Mouse (Mus musculus) megakaryocyte, embryonic 14.5 days (primary cell): ENCODE data around the gene Garem2. TPM values are rescaled to one million over a fixed set of nuclear protein-coding genes. Genes with fewer than 3 reads are reported as not detected.
"Not testable (repeated sequence)": the region's sequence is repeated elsewhere in the genome, so short reads cannot be mapped to it uniquely, and the experiment has no call there.

ENCODE experiments used
- H3K27me3 ChIP-seq: replicated peaks from 2 replicates; pipeline ENCODE3; 2012; ENCODE audit warnings: inconsistent platforms
- H3K36me3 ChIP-seq: replicated peaks from 2 replicates; pipeline ENCODE3; 2012; ENCODE audit warnings: low read length, inconsistent platforms, mixed read lengths
- H3K4me1 ChIP-seq: 2 replicates; pipeline ENCODE4 v1.6.1; 2012; ENCODE audit warnings: inconsistent platforms
- H3K4me3 ChIP-seq: replicated peaks from 2 replicates; pipeline ENCODE3; 2012; ENCODE audit warnings: moderate library complexity, mild to moderate bottlenecking, inconsistent platforms
- H3K9me3 ChIP-seq: 2 replicates; pipeline ENCODE4 v1.6.1; 2012; ENCODE audit warnings: inconsistent platforms
- FLI1 ChIP-seq: IDR thresholded peaks from 2 replicates; pipeline ENCODE4 v1.6.1; 2012; ENCODE audit warnings: low read length, inconsistent platforms, mixed read lengths
- GATA1 ChIP-seq: IDR thresholded peaks from 3 replicates; pipeline ENCODE4 v1.6.1; 2012; ENCODE audit warnings: mixed read lengths, low read length, inconsistent platforms, borderline replicate concordance
- polyA plus RNA-seq: library from polyadenylated mRNA; stranded (reverse); fragments of >175 nt; gene quantifications from 2 replicates; pipeline ENCODE4 v1.2.3, GENCODE M21; 2012; ENCODE audit warnings: low replicate concordance; ENCODE audit not compliant: insufficient read depth

Gene Garem2
- polyA plus RNA-seq = 0.44 and 0.56 TPM in 2 replicates

DNA sequence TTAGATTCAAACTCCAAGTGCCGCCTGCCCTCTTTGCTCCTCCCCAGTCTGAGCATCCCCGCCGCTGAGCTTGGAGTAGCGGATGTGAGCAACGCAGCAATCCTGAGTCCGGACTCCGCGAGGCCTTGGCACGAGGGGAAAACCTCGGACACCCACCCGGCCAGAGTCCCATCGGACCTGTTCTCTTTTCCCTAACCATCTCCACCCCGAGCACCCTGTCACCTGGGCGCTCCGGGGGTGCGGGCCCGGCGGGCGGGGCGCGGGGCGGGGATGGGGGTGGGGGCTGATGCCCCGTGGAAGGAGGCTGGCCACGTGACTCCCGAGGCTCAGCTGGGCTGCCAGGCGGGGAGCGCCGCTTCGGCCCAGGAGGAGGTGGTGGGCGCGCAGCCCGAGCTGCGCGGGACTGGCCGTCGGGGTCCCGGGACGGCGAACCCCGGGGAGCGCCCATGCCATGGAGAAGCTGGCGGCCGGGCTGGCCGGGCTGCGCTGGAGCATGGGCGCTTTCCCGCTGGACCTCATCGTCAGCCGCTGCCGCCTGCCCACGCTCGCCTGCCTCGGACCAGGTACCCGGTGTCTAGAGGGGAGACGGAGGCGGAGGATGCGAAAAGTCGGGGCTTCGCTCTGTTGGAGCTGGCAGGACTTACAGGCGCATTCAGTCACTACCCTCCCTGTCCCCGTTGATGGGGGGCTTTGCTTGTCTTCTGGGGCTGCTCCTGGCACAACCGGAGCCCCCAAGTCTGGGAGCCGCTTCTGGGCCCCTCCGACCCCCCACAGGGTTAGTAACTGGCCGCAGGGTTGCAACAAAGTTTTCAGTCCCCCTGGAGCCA, at the start of gene Garem2:
Gene Garem2, plus strand, starts transcription at position 321 of the 827 bp plus-strand sequence.
- Histone ChIP-seq H3K9me3 (peaks cover 44% of the 10 kb centered on the region), H3K4me1 (peaks cover 37% of the 10 kb centered on the region), H3K36me3 (no peaks in the 10 kb centered on the region), H3K27me3 (peaks cover 91% of the 10 kb centered on the region), H3K4me3 (peak within 1 kb of the TSS; percentile 84)
- TF ChIP-seq FLI1 = no peak
- TF ChIP-seq GATA1 = no peak

DNA sequence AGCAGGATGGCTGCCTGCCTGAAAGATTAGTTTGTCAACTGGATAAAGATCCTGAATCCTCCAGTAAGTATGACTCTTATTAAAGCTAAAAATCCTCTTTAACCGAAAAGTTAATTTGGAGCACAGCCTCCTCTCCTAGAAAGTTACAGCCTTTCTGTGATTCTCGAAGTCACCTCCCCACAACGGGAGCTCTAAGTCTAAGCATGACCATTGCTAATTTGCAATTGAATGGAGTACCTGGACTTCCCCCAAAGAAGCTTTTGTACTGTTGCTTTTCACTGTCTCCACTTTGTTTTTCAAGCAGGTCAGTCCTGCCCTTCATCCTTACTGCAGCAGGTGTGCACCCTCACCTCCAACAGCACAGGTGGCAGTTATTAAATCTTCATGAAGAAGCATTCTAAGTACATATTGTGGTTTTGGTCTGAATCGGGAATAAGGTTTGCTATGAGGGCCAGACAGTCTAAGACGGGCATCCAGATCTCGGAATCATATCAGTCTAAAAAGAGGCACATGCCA, 46.7 kb upstream of the Garem2 start:
- H3K27me3 ChIP-seq = no peaks in the 10 kb centered on the region
- H3K36me3 ChIP-seq = peaks cover 33% of the 10 kb centered on the region
- no peak overlapping the region for H3K4me3 ChIP-seq
- H3K4me1 ChIP-seq = no peaks in the 10 kb centered on the region
- no peaks in the 10 kb centered on the region for H3K9me3 ChIP-seq
- TF ChIP-seq FLI1 = no peak
- TF ChIP-seq GATA1 = no peak

DNA sequence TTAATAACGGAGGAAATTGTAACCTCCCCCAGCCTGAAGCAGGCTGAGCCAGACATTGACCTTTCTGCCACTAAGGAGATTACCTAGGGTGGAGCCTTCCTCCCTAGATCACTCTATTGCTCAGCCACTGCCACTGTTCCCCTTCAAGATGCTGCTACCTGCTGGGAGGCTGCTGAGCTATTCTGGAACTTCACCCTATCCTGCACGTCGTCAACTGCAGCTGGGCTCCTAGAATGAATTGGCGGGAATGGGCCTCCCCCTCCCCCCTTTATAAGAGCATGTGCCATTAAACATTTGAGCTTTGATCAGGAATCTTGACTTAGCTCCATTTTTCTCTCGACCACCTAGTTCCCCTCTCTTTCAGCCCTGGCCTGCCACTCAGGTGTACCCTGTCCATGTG, 45.4 kb upstream of the Garem2 start:
- not testable (repeated sequence) for H3K9me3 ChIP-seq, H3K27me3 ChIP-seq, H3K4me3 ChIP-seq, H3K4me1 ChIP-seq
- peaks cover 45% of the 10 kb centered on the region for H3K36me3 ChIP-seq

DNA sequence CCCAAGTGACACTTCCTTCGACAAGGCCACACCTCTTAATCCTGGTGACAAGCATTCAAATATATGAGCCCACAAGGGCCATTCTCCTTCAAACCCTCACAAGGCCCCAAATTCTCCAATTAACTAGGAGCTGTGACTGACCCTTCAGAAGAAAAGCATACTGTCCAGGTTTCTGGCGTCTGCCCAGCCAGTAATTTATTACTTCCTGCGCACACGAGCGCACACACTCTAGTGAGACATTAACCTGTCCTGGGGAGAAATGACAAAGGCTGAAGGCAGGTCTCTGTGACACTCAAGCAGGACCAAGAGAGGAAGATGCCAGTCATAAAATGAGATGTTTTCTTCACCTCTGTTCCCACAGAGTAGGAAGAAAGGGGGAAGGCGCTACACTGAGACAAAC, 37.2 kb upstream of the Garem2 start:
- Histone ChIP-seq H3K9me3 (no peaks in the 10 kb centered on the region), H3K4me1 (peaks cover 15% of the 10 kb centered on the region), H3K27me3 (no peaks in the 10 kb centered on the region), H3K36me3 (peaks cover 82% of the 10 kb centered on the region), H3K4me3 (no peak overlapping the region)
- no peak for TF ChIP-seq GATA1
- TF ChIP-seq FLI1 = no peak

DNA sequence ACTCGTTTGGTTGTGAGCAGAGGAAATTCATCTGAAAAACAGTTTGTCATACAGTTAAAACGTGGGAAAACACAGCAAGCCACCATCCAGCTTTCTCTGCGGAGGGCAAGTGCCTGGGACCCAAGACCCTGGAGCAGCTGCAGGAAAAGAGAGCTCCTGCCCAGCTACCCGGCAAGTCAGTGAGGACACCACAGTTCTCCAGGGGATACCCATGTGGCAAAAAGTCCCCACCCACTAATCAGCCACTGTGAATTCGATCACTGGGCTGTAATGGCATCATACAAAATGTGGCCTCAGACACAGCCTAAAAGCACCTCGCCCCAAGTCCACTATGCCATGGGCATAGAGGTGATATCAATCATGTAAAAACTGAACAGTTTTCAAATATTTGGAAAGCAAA, 33.3 kb upstream of the Garem2 start:
- H3K9me3 ChIP-seq = no peaks in the 10 kb centered on the region
- H3K4me1 ChIP-seq = peaks cover 25% of the 10 kb centered on the region
- H3K4me3 ChIP-seq = no peak overlapping the region
- peaks cover 46% of the 10 kb centered on the region for H3K36me3 ChIP-seq
- no peaks in the 10 kb centered on the region for H3K27me3 ChIP-seq
- TF ChIP-seq FLI1 (no peak), GATA1 (no peak)

DNA sequence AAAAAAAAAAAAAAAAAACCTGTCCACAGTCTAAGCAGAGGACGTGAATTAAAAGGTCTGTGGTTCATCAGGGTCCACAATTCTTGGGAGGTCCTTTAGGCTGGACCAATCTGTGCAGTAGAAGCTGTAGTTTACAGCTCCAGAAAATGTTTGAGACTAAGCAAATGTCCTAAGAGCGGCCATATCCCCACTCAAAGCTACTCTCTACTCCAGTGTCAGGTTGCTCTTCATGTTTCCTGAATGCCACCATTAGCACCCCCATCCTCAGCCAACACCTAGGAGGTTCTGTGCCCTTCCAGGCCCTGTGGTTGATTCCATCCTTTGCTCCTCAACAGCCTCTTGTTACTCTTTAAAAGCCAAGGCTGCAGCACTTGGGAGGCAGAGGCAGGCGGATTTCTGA, 32.6 kb upstream of the Garem2 start:
- Histone ChIP-seq H3K4me3 (peak overlapping the region; percentile 88), H3K9me3 (no peaks in the 10 kb centered on the region), H3K4me1 (peaks cover 25% of the 10 kb centered on the region), H3K36me3 (peaks cover 39% of the 10 kb centered on the region), H3K27me3 (no peaks in the 10 kb centered on the region)
- TF ChIP-seq GATA1 (no peak), FLI1 (no peak)

DNA sequence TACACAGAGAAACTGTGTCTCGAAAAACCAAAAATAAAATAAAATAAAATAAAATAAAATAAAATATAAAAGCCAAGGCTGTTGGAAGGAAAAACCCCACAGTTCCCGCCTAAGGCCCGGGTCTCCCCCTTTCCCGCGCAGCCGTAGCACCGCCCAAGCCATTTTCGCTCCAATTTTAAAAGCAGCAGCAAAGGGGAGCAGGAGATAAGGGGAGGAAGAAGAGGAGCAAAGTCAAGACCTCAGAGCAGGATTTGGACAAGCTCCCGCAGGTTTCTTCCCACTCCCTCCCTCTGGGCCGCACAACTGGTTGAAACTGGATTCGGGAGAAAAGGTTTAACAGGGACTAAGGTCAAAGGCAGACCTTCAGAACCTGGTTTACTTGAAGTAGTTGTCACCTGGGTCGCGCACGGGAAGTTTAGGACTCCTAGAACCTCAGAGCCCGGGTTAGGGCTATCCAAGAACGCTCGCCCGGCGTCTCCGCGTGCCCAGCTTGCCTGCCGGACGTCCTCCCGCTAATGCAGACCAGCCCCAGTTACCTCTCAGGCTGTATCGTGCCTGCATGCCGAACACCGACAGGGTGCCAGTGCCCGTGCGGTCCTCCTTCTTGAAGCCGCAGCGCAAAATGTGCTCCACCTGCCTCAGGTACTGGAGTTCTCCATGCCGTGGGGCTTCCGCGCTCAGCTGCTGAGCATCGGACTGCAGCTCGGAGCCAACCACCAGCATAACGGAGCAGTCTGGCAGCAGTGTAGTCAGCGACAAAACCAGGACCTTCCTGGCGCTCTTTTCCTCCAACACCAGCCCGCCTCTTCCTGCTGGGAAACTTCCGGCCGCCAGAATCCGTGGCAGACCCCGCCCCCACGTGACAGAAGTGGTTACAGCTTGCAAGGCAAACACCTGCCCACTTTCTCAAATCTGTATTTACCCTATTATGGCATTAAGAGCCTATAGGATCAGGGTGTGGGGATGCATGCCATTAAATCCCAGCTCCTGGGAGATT, 31.8 kb upstream of the Garem2 start, which contains the start of gene Tyms:
Gene Tyms, minus strand, starts transcription at position 793 of the 997 bp plus-strand sequence.
- TF ChIP-seq GATA1 (no peak), FLI1 (no peak)
- Histone ChIP-seq H3K36me3 (peaks cover 32% of the 10 kb centered on the region), H3K4me3 (peak within 1 kb of the TSS; percentile 97), H3K9me3 (no peaks in the 10 kb centered on the region), H3K27me3 (no peaks in the 10 kb centered on the region), H3K4me1 (peaks cover 25% of the 10 kb centered on the region)

DNA sequence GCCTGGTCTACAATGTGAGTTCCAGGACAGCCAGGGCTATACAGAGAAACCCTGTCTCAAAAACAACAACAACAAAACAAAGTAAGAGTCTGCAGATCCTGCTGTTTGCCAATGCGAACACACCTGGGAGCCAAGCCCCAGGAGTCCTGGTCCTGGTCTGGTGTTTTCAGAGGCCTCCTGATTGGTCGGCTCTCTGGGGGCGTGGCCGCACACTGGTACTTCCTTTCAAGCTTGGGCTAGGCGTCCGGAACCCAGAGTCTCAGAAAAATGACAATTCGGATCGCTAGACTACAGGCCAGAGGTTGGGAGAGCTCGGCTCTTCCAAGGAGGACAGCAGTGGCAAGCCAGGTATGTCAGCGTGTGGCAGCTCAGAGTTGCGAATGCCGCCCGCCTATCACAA, 12.3 kb upstream of the Garem2 start:
- no peak overlapping the region for H3K4me3 ChIP-seq

DNA sequence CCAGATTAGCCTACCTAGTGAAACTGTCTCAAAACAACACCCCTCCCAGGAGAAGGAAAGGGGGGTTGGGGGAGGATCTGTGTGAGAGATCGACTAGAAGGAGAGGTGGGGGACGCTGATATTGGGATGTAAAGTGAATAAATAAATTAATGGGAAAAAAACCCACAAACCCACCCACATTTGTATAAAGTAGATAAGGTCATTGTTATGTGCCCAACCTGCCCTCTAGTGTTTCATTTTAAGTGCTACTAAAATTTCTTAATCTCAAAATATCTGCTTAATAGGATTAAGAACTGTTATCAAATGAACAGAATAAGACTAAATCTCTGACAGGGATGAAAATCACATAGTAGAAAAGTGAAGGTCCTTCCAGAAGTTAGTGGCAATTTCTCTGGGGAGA, 10.6 kb upstream of the Garem2 start:
- H3K36me3 ChIP-seq = no peaks in the 10 kb centered on the region
- no peak for TF ChIP-seq GATA1
- TF ChIP-seq FLI1 = no peak
- peaks cover 4% of the 10 kb centered on the region for H3K9me3 ChIP-seq
- H3K4me1 ChIP-seq = peaks cover 4% of the 10 kb centered on the region; the same call in 1 of the 2 replicates
- peaks cover 19% of the 10 kb centered on the region for H3K27me3 ChIP-seq
- H3K4me3 ChIP-seq = no peak overlapping the region

More for the DNA sequence above, 12.3 kb upstream of the Garem2 start:
- Histone ChIP-seq H3K9me3 (peaks cover 4% of the 10 kb centered on the region; the same call in 1 of the 2 replicates), H3K36me3 (no peaks in the 10 kb centered on the region), H3K27me3 (peaks cover 7% of the 10 kb centered on the region), H3K4me1 (no peaks in the 10 kb centered on the region; the same call in 1 of the 2 replicates)
- TF ChIP-seq GATA1 = no peak
- TF ChIP-seq FLI1 = no peak

DNA sequence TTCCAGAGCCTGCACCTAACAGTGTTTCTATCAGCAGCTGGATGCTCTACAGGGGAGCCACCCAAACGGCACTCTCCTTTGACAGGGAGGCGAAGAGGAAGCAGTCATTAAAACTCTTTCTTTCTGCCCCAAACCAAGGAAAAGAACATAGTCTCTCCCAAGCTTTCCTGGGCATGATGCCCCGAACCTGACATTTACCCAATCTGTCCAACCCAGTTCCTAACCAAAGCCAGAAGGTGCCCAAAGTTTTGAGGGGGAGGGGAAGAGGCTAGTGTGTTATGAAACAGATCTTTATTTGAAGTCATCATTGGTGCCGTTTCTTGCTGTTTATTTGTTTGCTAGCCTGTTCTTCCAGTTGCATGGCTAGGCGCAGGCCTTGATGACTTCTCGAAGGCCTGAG, 9.2 kb upstream of the Garem2 start:
- Histone ChIP-seq H3K4me3 (no peak overlapping the region), H3K9me3 (peaks cover 18% of the 10 kb centered on the region), H3K4me1 (peaks cover 4% of the 10 kb centered on the region; the same call in 1 of the 2 replicates), H3K27me3 (peaks cover 30% of the 10 kb centered on the region), H3K36me3 (no peaks in the 10 kb centered on the region)
- TF ChIP-seq GATA1 = no peak
